Mouse (Mus musculus): ENCODE measurements around the gene Actg2. TPM values are rescaled to one million over a fixed set of nuclear protein-coding genes. Genes with fewer than 3 reads are reported as not detected.
A peak's percentile ranks its signal among the peaks of the same experiment; 100 is the strongest.
"Not testable (repeated sequence)": the region's sequence is repeated elsewhere in the genome, so short reads cannot be mapped to it uniquely, and the experiment has no call there.

The Actg2 gene
- polyA plus RNA-seq (2015; fragmentation: Nextera tagmentation; extraction: Ambion mirVana), result 123 and 128 TPM in 2 replicates

DNA sequence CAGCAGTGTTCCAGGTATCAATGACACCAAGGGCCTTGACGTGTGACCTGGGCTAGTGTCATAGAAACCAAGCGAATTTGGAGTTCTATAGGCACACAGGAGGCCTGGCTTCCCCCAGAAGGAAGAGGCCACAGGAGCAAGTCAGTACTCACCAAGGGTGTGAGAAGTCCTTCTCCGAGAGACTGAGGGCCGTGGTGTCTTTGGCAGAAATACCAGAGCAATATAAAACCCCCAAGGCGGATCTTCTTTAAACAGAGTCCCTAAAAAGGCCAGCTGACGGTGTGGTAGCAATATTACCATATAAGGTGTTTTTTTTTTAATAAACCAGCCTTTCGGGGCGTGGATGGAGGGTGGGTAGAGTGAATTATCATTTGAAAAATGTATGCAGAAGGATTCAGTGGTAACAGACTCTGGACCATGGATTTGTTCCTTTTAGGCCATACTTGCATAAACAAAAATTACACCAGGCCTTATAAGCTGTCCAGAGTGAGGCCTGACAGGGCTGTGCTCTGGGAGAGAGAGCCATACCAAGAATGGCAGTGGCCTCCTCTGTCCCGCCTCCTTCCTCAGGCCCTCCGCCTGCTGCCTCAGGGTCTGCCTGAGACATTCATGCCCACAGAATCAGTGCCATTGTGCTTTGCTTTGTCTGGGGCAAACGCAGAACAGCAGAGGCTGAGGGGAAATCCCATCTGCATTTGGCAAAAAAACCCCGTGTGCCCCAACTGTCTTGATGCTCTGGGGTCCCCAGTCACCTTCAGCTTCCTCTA lies at the start of gene Actg2:
Actg2 (minus strand) TSS at position 238 of the 767 bp plus-strand sequence.
- WGBS, result 57% methylated on average over 12 of the region's 12 CpGs
- peak within 1 kb of the TSS; percentile 58 for H3K27ac ChIP-seq (ENCODE audit: low read length)
- peak; percentile 69 for ATAC-seq (ENCODE audit: low read depth)
- no peaks in the 10 kb centered on the region; the same call in 1 of the 2 replicates for H3K27me3 ChIP-seq (ENCODE audit: control insufficient read depth, insufficient read depth, low read depth, low read length)
- peak within 1 kb of the TSS; percentile 1 for H3K4me3 ChIP-seq (ENCODE audit: low read length)
- 0 out of 2 replicates have a peak within 1 kb of the TSS, but pooled peaks have one; percentile 4 for H3K9ac ChIP-seq (ENCODE audit: low read length)
- 0 out of 2 replicates have a peak, but pooled peaks cover 2% of the 10 kb centered on the region for H3K4me1 ChIP-seq (replicated peaks; ENCODE audit: control insufficient read depth, insufficient read depth, low read length)
- H3K4me2 ChIP-seq (ENCODE audit: low read depth, low read length), result no peak within 1 kb of the TSS
- H3K9me3 ChIP-seq (ENCODE audit: control insufficient read depth, low read length), result no peaks in the 10 kb centered on the region
- no peaks in the 10 kb centered on the region for H3K36me3 ChIP-seq (ENCODE audit: control insufficient read depth, insufficient read depth, low read length)

DNA sequence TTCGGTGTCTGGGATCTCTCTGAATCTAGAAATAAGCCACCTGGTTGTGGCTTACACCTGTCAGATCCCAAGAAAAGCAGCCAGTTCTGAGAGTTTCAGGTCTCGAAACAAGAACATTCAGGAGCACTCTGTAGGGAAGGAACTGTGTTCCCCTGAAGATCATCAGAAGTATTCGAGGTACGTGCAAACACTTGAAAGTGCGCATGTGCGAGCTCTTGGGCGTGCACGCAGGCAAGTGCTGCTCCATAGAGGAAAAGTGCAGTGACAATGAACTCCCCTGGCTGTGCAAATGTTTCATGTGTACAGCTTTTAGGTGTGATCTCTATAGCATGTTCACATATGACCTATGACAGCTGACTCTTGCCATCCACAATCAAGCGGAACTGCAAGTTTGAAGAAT lies 49.3 kb upstream of the Actg2 start:
- H3K27me3 ChIP-seq (ENCODE audit: control insufficient read depth, insufficient read depth, low read depth, low read length); H3K4me1 ChIP-seq (replicated peaks; ENCODE audit: control insufficient read depth, insufficient read depth, low read length); H3K36me3 ChIP-seq (ENCODE audit: control insufficient read depth, insufficient read depth, low read length); H3K9ac ChIP-seq (ENCODE audit: low read length); H3K4me2 ChIP-seq (ENCODE audit: low read depth, low read length); H3K27ac ChIP-seq (ENCODE audit: low read length); H3K4me3 ChIP-seq (ENCODE audit: low read length); H3K9me3 ChIP-seq (ENCODE audit: control insufficient read depth, low read length): not testable (repeated sequence)
- peak; percentile 40; the same call in 1 of the 2 replicates for ATAC-seq (ENCODE audit: low read depth)
- 53% methylated on average over 9 of the region's 9 CpGs for WGBS

GRCm38 (mm10) chr6:83583591-83583990 lies 47.5 kb upstream of the Actg2 start:
- no peaks in the 10 kb centered on the region for H3K4me1 ChIP-seq (replicated peaks; ENCODE audit: control insufficient read depth, insufficient read depth, low read length)
- no peaks in the 10 kb centered on the region for H3K9me3 ChIP-seq (ENCODE audit: control insufficient read depth, low read length)
- H3K4me3 ChIP-seq (ENCODE audit: low read length), result no peak overlapping the region
- no peak overlapping the region for H3K27ac ChIP-seq (ENCODE audit: low read length)
- no peak overlapping the region for H3K4me2 ChIP-seq (ENCODE audit: low read depth, low read length)
- ATAC-seq (ENCODE audit: low read depth), result no peak
- no peaks in the 10 kb centered on the region for H3K36me3 ChIP-seq (ENCODE audit: control insufficient read depth, insufficient read depth, low read length)
- H3K9ac ChIP-seq (ENCODE audit: low read length), result no peak overlapping the region
- WGBS, result 68% methylated on average over 2 of the region's 2 CpGs
- no peaks in the 10 kb centered on the region; the same call in 1 of the 2 replicates for H3K27me3 ChIP-seq (ENCODE audit: control insufficient read depth, insufficient read depth, low read depth, low read length)

DNA sequence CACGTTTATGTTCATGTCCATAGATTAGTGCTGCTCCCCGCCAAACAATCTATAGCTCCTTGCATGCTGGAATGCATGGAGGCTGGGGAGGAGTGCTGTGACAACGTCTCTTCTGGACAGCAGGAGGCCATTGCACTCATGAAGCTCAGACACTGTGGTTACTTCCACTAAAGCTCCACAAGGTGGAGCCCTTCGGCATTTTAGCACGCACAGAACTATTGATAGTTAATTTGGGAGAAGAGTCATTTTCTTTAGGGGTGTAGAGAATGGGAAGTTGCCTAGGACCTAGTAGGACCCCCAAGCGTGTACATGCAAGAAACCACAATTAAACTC lies 46.8 kb upstream of the Actg2 start:
- H3K36me3 ChIP-seq (ENCODE audit: control insufficient read depth, insufficient read depth, low read length), result no peaks in the 10 kb centered on the region
- 0% methylated on average over 6 of the region's 6 CpGs for WGBS
- H3K27ac ChIP-seq (ENCODE audit: low read length), result no peak overlapping the region
- peak; percentile 41; the same call in 1 of the 2 replicates for ATAC-seq (ENCODE audit: low read depth)
- no peak overlapping the region for H3K9ac ChIP-seq (ENCODE audit: low read length)
- H3K4me3 ChIP-seq (ENCODE audit: low read length), result no peak overlapping the region
- no peaks in the 10 kb centered on the region for H3K9me3 ChIP-seq (ENCODE audit: control insufficient read depth, low read length)
- no peak overlapping the region for H3K4me2 ChIP-seq (ENCODE audit: low read depth, low read length)
- H3K27me3 ChIP-seq (ENCODE audit: control insufficient read depth, insufficient read depth, low read depth, low read length), result no peaks in the 10 kb centered on the region; the same call in 1 of the 2 replicates
- no peaks in the 10 kb centered on the region for H3K4me1 ChIP-seq (replicated peaks; ENCODE audit: control insufficient read depth, insufficient read depth, low read length)

GRCm38 (mm10) chr6:83582135-83582937 lies 46.3 kb upstream of the Actg2 start:
- ATAC-seq (ENCODE audit: low read depth), result no peak; the same call in 1 of the 2 replicates
- Histone ChIP-seq H3K27ac (ENCODE audit: low read length) (no peak overlapping the region), H3K4me2 (ENCODE audit: low read depth, low read length) (no peak overlapping the region), H3K27me3 (ENCODE audit: control insufficient read depth, insufficient read depth, low read depth, low read length) (no peaks in the 10 kb centered on the region; the same call in 1 of the 2 replicates), H3K4me1 (replicated peaks; ENCODE audit: control insufficient read depth, insufficient read depth, low read length) (no peaks in the 10 kb centered on the region), H3K9me3 (ENCODE audit: control insufficient read depth, low read length) (no peaks in the 10 kb centered on the region), H3K4me3 (ENCODE audit: low read length) (no peak overlapping the region), H3K36me3 (ENCODE audit: control insufficient read depth, insufficient read depth, low read length) (no peaks in the 10 kb centered on the region), H3K9ac (ENCODE audit: low read length) (no peak overlapping the region)
- WGBS, result 55% methylated on average over 20 of the region's 20 CpGs

GRCm38 (mm10) chr6:83577534-83577933 lies 41.5 kb upstream of the Actg2 start:
- H3K4me2 ChIP-seq (ENCODE audit: low read depth, low read length), result no peak overlapping the region
- ATAC-seq (ENCODE audit: low read depth), result peak; percentile 51; the same call in 1 of the 2 replicates
- H3K9ac ChIP-seq (ENCODE audit: low read length), result no peak overlapping the region
- H3K4me1 ChIP-seq (replicated peaks; ENCODE audit: control insufficient read depth, insufficient read depth, low read length), result 0 out of 2 replicates have a peak, but pooled peaks cover 2% of the 10 kb centered on the region
- H3K27me3 ChIP-seq (ENCODE audit: control insufficient read depth, insufficient read depth, low read depth, low read length), result no peaks in the 10 kb centered on the region; the same call in 1 of the 2 replicates
- no peaks in the 10 kb centered on the region for H3K36me3 ChIP-seq (ENCODE audit: control insufficient read depth, insufficient read depth, low read length)
- no peak overlapping the region for H3K4me3 ChIP-seq (ENCODE audit: low read length)
- H3K9me3 ChIP-seq (ENCODE audit: control insufficient read depth, low read length), result no peaks in the 10 kb centered on the region
- H3K27ac ChIP-seq (ENCODE audit: low read length), result no peak overlapping the region

DNA sequence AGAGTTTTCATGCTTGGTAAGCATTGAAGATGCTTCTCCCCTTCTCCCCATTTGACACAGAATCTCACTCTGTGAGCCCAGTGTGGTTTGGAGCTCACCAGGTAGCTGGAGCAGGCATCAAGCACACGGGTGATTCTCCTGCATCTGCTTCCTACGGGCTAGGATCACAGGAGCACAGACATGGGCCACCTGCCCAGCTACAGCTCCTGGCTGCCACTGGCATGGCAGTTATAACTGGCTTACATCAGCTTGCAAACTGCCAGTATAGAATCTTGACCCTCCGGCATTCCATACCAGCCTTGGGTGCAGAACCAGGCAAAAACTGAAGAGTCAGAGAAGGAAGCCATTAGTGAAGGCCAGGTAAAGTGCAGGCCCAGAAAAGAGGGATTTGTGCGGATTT lies 39.5 kb upstream of the Actg2 start:
- Histone ChIP-seq H3K9me3 (ENCODE audit: control insufficient read depth, low read length) (no peaks in the 10 kb centered on the region), H3K27me3 (ENCODE audit: control insufficient read depth, insufficient read depth, low read depth, low read length) (no peaks in the 10 kb centered on the region), H3K36me3 (ENCODE audit: control insufficient read depth, insufficient read depth, low read length) (no peaks in the 10 kb centered on the region), H3K4me3 (ENCODE audit: low read length) (no peak overlapping the region), H3K9ac (ENCODE audit: low read length) (no peak overlapping the region), H3K4me1 (replicated peaks; ENCODE audit: control insufficient read depth, insufficient read depth, low read length) (peaks cover 8% of the 10 kb centered on the region), H3K27ac (ENCODE audit: low read length) (no peak overlapping the region), H3K4me2 (ENCODE audit: low read depth, low read length) (no peak overlapping the region)
- 78% methylated on average over 4 of the region's 4 CpGs for WGBS
- no peak for ATAC-seq (ENCODE audit: low read depth)

DNA sequence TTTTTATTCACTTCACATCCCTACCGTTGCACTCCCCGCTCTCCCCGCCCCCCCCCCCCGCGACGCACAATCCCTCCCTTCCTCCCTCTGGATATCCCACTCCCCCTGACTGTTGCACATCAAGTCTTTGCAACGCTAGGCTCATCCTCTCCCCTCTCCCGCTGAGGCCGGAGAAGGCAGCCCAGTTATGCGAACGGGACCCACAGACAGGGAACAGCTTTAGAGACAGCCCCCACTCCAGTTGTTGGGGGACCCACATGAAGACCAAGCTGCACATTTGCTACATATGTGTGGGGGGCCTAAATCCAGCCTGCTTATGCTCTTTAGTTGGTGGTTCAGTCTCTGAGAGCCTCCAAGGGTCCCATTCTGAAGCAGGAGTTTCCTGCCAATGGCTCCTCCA lies 36.6 kb upstream of the Actg2 start, which contains the start of gene Stambp:
Stambp (minus strand) TSS at position 59 of the 400 bp plus-strand sequence.
- peak within 1 kb of the TSS; percentile 74 for H3K9ac ChIP-seq (ENCODE audit: low read length)
- WGBS, result 0% methylated on average over 8 of the region's 11 CpGs
- peaks cover 8% of the 10 kb centered on the region for H3K4me1 ChIP-seq (replicated peaks; ENCODE audit: control insufficient read depth, insufficient read depth, low read length)
- peak within 1 kb of the TSS; percentile 55 for H3K4me2 ChIP-seq (ENCODE audit: low read depth, low read length)
- no peaks in the 10 kb centered on the region for H3K36me3 ChIP-seq (ENCODE audit: control insufficient read depth, insufficient read depth, low read length)
- ATAC-seq (ENCODE audit: low read depth), result peak; percentile 75
- peak within 1 kb of the TSS; percentile 68 for H3K4me3 ChIP-seq (ENCODE audit: low read length)
- peak within 1 kb of the TSS; percentile 36 for H3K27ac ChIP-seq (ENCODE audit: low read length)
- H3K9me3 ChIP-seq (ENCODE audit: control insufficient read depth, low read length), result no peaks in the 10 kb centered on the region
- H3K27me3 ChIP-seq (ENCODE audit: control insufficient read depth, insufficient read depth, low read depth, low read length), result no peaks in the 10 kb centered on the region
